In genomic region chr8:119972558-119972957, GRCm38 (mm10) we compare ENCODE assay signal across 14 mouse cellular contexts. TPM values are rescaled to one million over a fixed set of nuclear protein-coding genes. Genes with fewer than 3 reads are reported as not detected.
DNase-seq lines count a peak whose midpoint lies in the region; ATAC-seq and TF ChIP-seq lines count a peak whose summit lies in the region.
"Had no signal": no experiment of that assay in that cellular context is flagged by ENCODE, and none has a peak within 500 bp of the region (broad histone marks: within the 10 kb centered on the region; RNA-seq: fewer than 3 reads in every experiment).

No protein-coding gene starts in this region.

- no peak overlapping the region for H3K4me3 ChIP-seq in kidney, adult 2 months (ENCODE audit: insufficient read depth, low read depth, low read length)
- H3K4me3 ChIP-seq: limb, embryonic 13.5 days had no signal

- DNase-seq in embryo, embryonic 11 days, result peak; percentile 27
- no peak for DNase-seq in embryo, embryonic 10.5 days (ENCODE audit: low spot score)
- DNase-seq in kidney, postnatal 10 days, result peak; percentile 39
- no peak for DNase-seq in kidney, adult 2 months
- peak; percentile 53 for DNase-seq in MEL-GATA-1-ER (ENCODE audit: extremely low read depth, low read depth)
- no peak for DNase-seq in ovary, postnatal 10 days (ENCODE audit: low spot score)
- no peak for DNase-seq in cerebellum, postnatal 4 days (ENCODE audit: low spot score in 2 of 2)
- DNase-seq: adrenal gland, postnatal 14 days; cerebellum, adult 11-12 months; midbrain, embryonic 14.5 days had no signal

- no peaks in the 10 kb centered on the region for H3K27me3 ChIP-seq in kidney, adult 2 months (replicated peaks; ENCODE audit: control insufficient read depth, insufficient read depth, low read length)
- H3K27me3 ChIP-seq: limb, embryonic 13.5 days; Patski had no signal

- no peak overlapping the region for H3K27ac ChIP-seq in kidney, adult 2 months (ENCODE audit: insufficient read depth, low read depth, low read length)
- H3K27ac ChIP-seq: hindbrain, postnatal 0 days; limb, embryonic 13.5 days had no signal

- no peak for TF ChIP-seq CTCF in kidney, adult 2 months (conservative IDR thresholded peaks at IDR 0.05; ENCODE audit: insufficient read depth, insufficient read length, low read depth, low read length)

- no peaks in the 10 kb centered on the region for H3K36me3 ChIP-seq in kidney, adult 2 months (ENCODE audit: control insufficient read depth, insufficient read depth, low read length)
- H3K36me3 ChIP-seq: limb, embryonic 13.5 days had no signal

- WGBS in kidney, adult 2 months, result 60% methylated on average over 12 of the region's 12 CpGs

- no peaks in the 10 kb centered on the region for H3K4me1 ChIP-seq in kidney, adult 2 months (ENCODE audit: control insufficient read depth, insufficient read depth, low read length)

- peak; percentile 54; the same call in 1 of the 2 replicates for ATAC-seq in megakaryocyte, adult 5-6 weeks (ENCODE audit: poor library complexity, severe bottlenecking)
- ATAC-seq: hindbrain, postnatal 0 days; Patski had no signal

- no peak for TF ChIP-seq POLR2A in kidney, adult 2 months (IDR thresholded peaks at IDR 0.05; ENCODE audit: low read depth, low read length)

RNA-seq across cellular contexts. Expression of gene Crispld2, which starts 19.7 kb away (rescaled TPM):
- polyA plus RNA-seq in kidney, adult 2 months (2012; rRNA removed), result 16.7 and 19.7 TPM in 2 replicates
- total RNA-seq in megakaryocyte, adult 5-6 weeks (2015), result 6.4 and 8.8 TPM in 2 replicates
- total RNA-seq in megakaryocyte, adult 5-6 weeks (2017), result 7.8 and 10.5 TPM in 2 replicates

Comparison
In these comparisons a context has a peak if more than half of its experiments do, and no peak if none do; other contexts are left out.
1. DNase-seq: peak in embryo, embryonic 11 days (single experiment), kidney, postnatal 10 days (single experiment) and MEL-GATA-1-ER (single experiment); none in embryo, embryonic 10.5 days (single experiment), kidney, adult 2 months (single experiment), ovary, postnatal 10 days (single experiment) and cerebellum, postnatal 4 days (0 of 2).